Mouse (Mus musculus) MEL (cell line): ENCODE measurements around the gene Vmn1r207-ps.
"Not testable (repeated sequence)": the region's sequence is repeated elsewhere in the genome, so short reads cannot be mapped to it uniquely, and the experiment has no call there.

ENCODE experiments used
- CTCF ChIP-seq, 3 experiments: IDR thresholded peaks in 2 of 3; conservative IDR thresholded peaks in 1 of 3; 2 replicates each; pipeline ENCODE4 v1.5.1; 2011 to 2012; ENCODE audit warnings: low read length in 3 of 3, low read depth in 2 of 3, mild to moderate bottlenecking in 2 of 3, improper control_type of control experiment in 1 of 3, inconsistent platforms in 1 of 3, mixed read lengths in 1 of 3, moderate library complexity in 1 of 3; ENCODE audit not compliant: control insufficient read depth in 1 of 3, insufficient read depth in 1 of 3, poor library complexity in 1 of 3, severe bottlenecking in 1 of 3
- E2F4 ChIP-seq: IDR thresholded peaks from 2 replicates; pipeline ENCODE4 v1.6.1; 2011; ENCODE audit warnings: low read depth, low read length, improper control_type of control experiment, borderline replicate concordance
- ETS1 ChIP-seq: IDR thresholded peaks from 2 replicates; pipeline ENCODE4 v1.6.1; 2012; ENCODE audit warnings: low read depth, mild to moderate bottlenecking, inconsistent platforms, low read length, improper control_type of control experiment, moderate library complexity
- GABPA ChIP-seq: IDR thresholded peaks from 2 replicates; pipeline ENCODE4 v1.6.1; 2012; ENCODE audit warnings: low read depth, mild to moderate bottlenecking, inconsistent platforms, low read length, improper control_type of control experiment, moderate library complexity
- HCFC1 ChIP-seq: IDR thresholded peaks from 2 replicates; pipeline ENCODE4 v1.6.1; 2012; ENCODE audit warnings: low read depth, mild to moderate bottlenecking, inconsistent platforms, low read length, improper control_type of control experiment, moderate library complexity
- JUND ChIP-seq: IDR thresholded peaks from 2 replicates; pipeline ENCODE4 v1.6.1; 2011; ENCODE audit warnings: low read depth, mild to moderate bottlenecking, improper control_type of control experiment, low read length
- MAFK ChIP-seq: IDR thresholded peaks from 2 replicates; pipeline ENCODE4 v1.6.1; 2011; ENCODE audit warnings: low read depth, mild to moderate bottlenecking, low read length, improper control_type of control experiment, borderline replicate concordance
- MXI1 ChIP-seq: IDR thresholded peaks from 2 replicates; pipeline ENCODE4 v1.6.1; 2011; ENCODE audit warnings: mild to moderate bottlenecking, low read depth, low read length, improper control_type of control experiment
- RAD21 ChIP-seq: IDR thresholded peaks from 2 replicates; pipeline ENCODE4 v1.6.1; 2011; ENCODE audit warnings: mild to moderate bottlenecking, low read depth, low read length, improper control_type of control experiment
- TAL1 ChIP-seq: IDR thresholded peaks from 2 replicates; pipeline ENCODE4 v1.6.1; 2012; ENCODE audit warnings: mild to moderate bottlenecking, inconsistent platforms, low read length, moderate library complexity, mixed read lengths
- ZNF384 ChIP-seq: IDR thresholded peaks from 2 replicates; pipeline ENCODE4 v1.6.1; 2012; ENCODE audit warnings: low read depth, mild to moderate bottlenecking, inconsistent platforms, low read length, improper control_type of control experiment

GRCm38 (mm10) chr13:22706947-22707346 is 22.5 kb downstream of the Vmn1r207-ps start:
- TF ChIP-seq ZNF384; CTCF (IDR thresholded peaks at IDR 0.05 in 2 of 3, conservative IDR thresholded peaks at IDR 0.05 in 1 of 3; ENCODE audit: control insufficient read depth in 1 of 3, insufficient read depth in 1 of 3, low read depth in 2 of 3, low read length in 3 of 3, poor library complexity in 1 of 3, severe bottlenecking in 1 of 3); JUND; ETS1; RAD21; GABPA; HCFC1; MAFK; TAL1; MXI1; E2F4: not testable (repeated sequence)
